In the genomic region with DNA sequence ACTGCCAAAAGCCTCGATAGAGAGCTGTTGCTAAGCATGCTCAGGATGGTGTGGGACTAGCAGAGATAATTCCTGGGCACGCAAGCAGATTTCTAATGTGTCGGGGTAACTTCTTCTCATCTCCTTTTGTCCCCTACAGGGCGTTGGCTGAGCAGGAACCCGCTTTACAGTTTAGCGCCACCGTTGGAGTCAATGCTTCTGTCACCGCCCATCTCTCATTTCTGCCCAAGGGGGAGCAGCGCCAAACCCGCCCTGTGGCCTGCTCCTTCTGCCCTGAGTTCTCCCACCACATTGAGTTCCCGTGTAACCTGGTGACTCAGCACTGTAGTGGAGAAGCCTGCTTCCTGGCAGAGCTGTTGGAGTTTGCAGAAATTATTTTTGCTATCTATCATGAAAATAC, we compare ENCODE assay signal across 16 mouse cellular contexts. TPM values are rescaled to one million over a fixed set of nuclear protein-coding genes. Genes with fewer than 3 reads are reported as not detected.
DNase-seq lines count a peak whose midpoint lies in the region; ATAC-seq and TF ChIP-seq lines count a peak whose summit lies in the region.
"Had no signal": no experiment of that assay in that cellular context is flagged by ENCODE, and none has a peak within 500 bp of the region (broad histone marks: within the 10 kb centered on the region; RNA-seq: fewer than 3 reads in every experiment).

No protein-coding gene starts in this region.

- no peak for ATAC-seq in hindbrain, embryonic 13.5 days (ENCODE audit: low FRiP score)
- ATAC-seq: hindbrain, embryonic 16.5 days had no signal

- peak; percentile 21 for DNase-seq in layer of hippocampus, adult 9-11 months
- no peak for DNase-seq in layer of hippocampus, adult 11-12 months (ENCODE audit: low spot score)
- peak; percentile 17 for DNase-seq in MEL (ENCODE audit: low read depth, low spot score)
- peak; percentile 28 for DNase-seq in brain, adult 2 months (ENCODE audit: low read depth, low spot score)
- peak; percentile 23 to 28 for DNase-seq in heart, postnatal 14 days
- DNase-seq in urinary bladder, postnatal 4 days (ENCODE audit: low spot score in 2 of 2) = no peak
- no peak for DNase-seq in right cerebral cortex, adult 18-20 months
- DNase-seq: cerebellum, postnatal 25 days; kidney, postnatal 25 days; left cerebral cortex, postnatal 4 days; lung, postnatal 4 days had no signal

- H3K4me3 ChIP-seq in MEL (ENCODE audit: control insufficient read depth in 1 of 2, insufficient read depth in 1 of 2, low read depth in 2 of 2, low read length in 2 of 2) = no peak overlapping the region
- H3K4me3 ChIP-seq in hindbrain, embryonic 13.5 days = no peak overlapping the region
- H3K4me3 ChIP-seq: embryonic facial prominence, embryonic 15.5 days; stomach, embryonic 15.5 days had no signal

- TF ChIP-seq EP300 in MEL (IDR thresholded peaks at IDR 0.05; ENCODE audit: low read depth in 1 of 2, low read length in 2 of 2) = no peak

- intact Hi-C loops in heart, postnatal 14 days (cut with DNase I) = loop anchor here (2.0 to 10.0 kb wide), 2 partner anchors 63 to 215 kb away; partner anchors contain the start of gene Ucp2

- no peaks in the 10 kb centered on the region for H3K79me2 ChIP-seq in MEL (ENCODE audit: control insufficient read depth, insufficient read depth, low read length, poor library complexity)

- no peak overlapping the region for H3K27ac ChIP-seq in MEL (ENCODE audit: control insufficient read depth, low read depth, low read length)
- H3K27ac ChIP-seq in hindbrain, embryonic 13.5 days = no peak overlapping the region
- H3K27ac ChIP-seq: embryonic facial prominence, embryonic 15.5 days had no signal

- no peak for TF ChIP-seq RAD21 in MEL (IDR thresholded peaks at IDR 0.05; ENCODE audit: low read depth, low read length)

- 94% methylated on average over 11 of the region's 11 CpGs for WGBS in hindbrain, embryonic 13.5 days

- no peaks in the 10 kb centered on the region for H3K4me1 ChIP-seq in MEL (ENCODE audit: control insufficient read depth in 1 of 2, insufficient read depth in 2 of 2, low read length in 2 of 2)
- H3K4me1 ChIP-seq in hindbrain, embryonic 13.5 days (replicated peaks) = no peaks in the 10 kb centered on the region
- H3K4me1 ChIP-seq: embryonic facial prominence, embryonic 15.5 days; stomach, embryonic 15.5 days had no signal

- no peak for TF ChIP-seq CTCF in MEL (IDR thresholded peaks at IDR 0.05 in 2 of 3, conservative IDR thresholded peaks at IDR 0.05 in 1 of 3; ENCODE audit: control insufficient read depth in 1 of 3, insufficient read depth in 1 of 3, low read depth in 2 of 3, low read length in 3 of 3, poor library complexity in 1 of 3, severe bottlenecking in 1 of 3)

- H3K4me2 ChIP-seq in hindbrain, embryonic 13.5 days = no peak overlapping the region
- H3K4me2 ChIP-seq: embryonic facial prominence, embryonic 15.5 days; stomach, embryonic 15.5 days had no signal

- no peaks in the 10 kb centered on the region for H3K27me3 ChIP-seq in MEL (ENCODE audit: control insufficient read depth in 1 of 2, insufficient read depth in 2 of 2, low read length in 2 of 2)
- H3K27me3 ChIP-seq in hindbrain, embryonic 13.5 days = no peaks in the 10 kb centered on the region
- H3K27me3 ChIP-seq: embryonic facial prominence, embryonic 15.5 days; stomach, embryonic 15.5 days had no signal

- H3K9ac ChIP-seq in MEL (ENCODE audit: control insufficient read depth, low read depth, low read length, poor library complexity, severe bottlenecking) = no peak overlapping the region
- H3K9ac ChIP-seq in hindbrain, embryonic 13.5 days = no peak overlapping the region
- H3K9ac ChIP-seq: embryonic facial prominence, embryonic 15.5 days; stomach, embryonic 15.5 days had no signal

- no peak for TF ChIP-seq POLR2A in MEL (IDR thresholded peaks at IDR 0.05; ENCODE audit: control insufficient read depth in 1 of 2, insufficient read depth in 1 of 2, low read depth in 1 of 2, low read length in 2 of 2, poor library complexity in 1 of 2)

- H3K36me3 ChIP-seq in MEL (ENCODE audit: control insufficient read depth in 1 of 2, insufficient read depth in 2 of 2, low read length in 2 of 2) = peaks cover 0 to 2% of the 10 kb centered on the region in 2 experiments; a peak in 2 of 4 replicates
- H3K36me3 ChIP-seq in hindbrain, embryonic 13.5 days = peaks cover 80% of the 10 kb centered on the region

- H3K9me3 ChIP-seq in MEL (replicated peaks; ENCODE audit: insufficient read depth, low read length) = no peaks in the 10 kb centered on the region
- H3K9me3 ChIP-seq in hindbrain, embryonic 13.5 days = no peaks in the 10 kb centered on the region
- H3K9me3 ChIP-seq: embryonic facial prominence, embryonic 15.5 days; stomach, embryonic 15.5 days had no signal

TF ChIP-seq in MEL, 35 proteins besides CTCF, POLR2A, EP300 and RAD21:
- no peak for TF ChIP-seq HCFC1 (IDR thresholded peaks at IDR 0.05; ENCODE audit: low read depth, low read length)
- TF ChIP-seq SIN3A (IDR thresholded peaks at IDR 0.05; ENCODE audit: low read length) = no peak
- TF ChIP-seq ZKSCAN1 (IDR thresholded peaks at IDR 0.05; ENCODE audit: low read depth, low read length) = no peak
- TF ChIP-seq MAX (IDR thresholded peaks at IDR 0.05; ENCODE audit: low read length) = no peak
- TF ChIP-seq SMC3 (IDR thresholded peaks at IDR 0.05; ENCODE audit: low read depth, low read length) = no peak
- no peak for TF ChIP-seq GATA1 (IDR thresholded peaks at IDR 0.05; ENCODE audit: low read depth, low read length)
- no peak for TF ChIP-seq USF1 (IDR thresholded peaks at IDR 0.05; ENCODE audit: low read depth, low read length)
- TF ChIP-seq ETS1 (IDR thresholded peaks at IDR 0.05; ENCODE audit: low read depth, low read length) = no peak
- TF ChIP-seq POLR2AphosphoS2 (IDR thresholded peaks at IDR 0.05; ENCODE audit: low read length) = no peak
- TF ChIP-seq CHD1 (IDR thresholded peaks at IDR 0.05; ENCODE audit: low read depth, low read length) = no peak

RNA-seq across cellular contexts. Expression of gene Ucp3, which starts 42.9 kb away (rescaled TPM):
- total RNA-seq in MEL (2012; rRNA removed) = 0.10 TPM in 1 of 2 replicates, not detected in the other
- polyA plus RNA-seq in MEL (2012; ENCODE audit: insufficient read depth in 1 of 2, insufficient read length in 2 of 2, low read depth in 1 of 2, low replicate concordance in 2 of 2, missing spikeins in 1 of 2) = not detected
- total RNA-seq in heart, postnatal 14 days (2021) = 10 to 100 TPM; 50.0 to 74.5 TPM
- not detected in 2 replicates for polyA plus RNA-seq in hindbrain, embryonic 13.5 days (2015; fragmentation: Nextera tagmentation; extraction: Ambion mirVana)
- total RNA-seq: monocyte, adult 5-6 weeks had no signal

RNA-seq across cellular contexts. Expression of gene Ppme1, which starts 57.8 kb away (rescaled TPM):
- total RNA-seq in MEL (2012; rRNA removed) = 28.0 and 29.5 TPM in 2 replicates
- polyA plus RNA-seq in MEL (2012; ENCODE audit: insufficient read depth in 1 of 2, insufficient read length in 2 of 2, low read depth in 1 of 2, low replicate concordance in 2 of 2, missing spikeins in 1 of 2) = 10 to 100 TPM in 1 of 2 experiments, not detected in 1; 74.0 TPM
- 10 to 100 TPM; 37.8 to 44.0 TPM for total RNA-seq in heart, postnatal 14 days (2021)
- 139 and 141 TPM in 2 replicates for polyA plus RNA-seq in hindbrain, embryonic 13.5 days (2015; fragmentation: Nextera tagmentation; extraction: Ambion mirVana)

RNA-seq across cellular contexts. Expression of gene C2cd3, which starts 57.9 kb away (rescaled TPM):
- total RNA-seq in MEL (2012; rRNA removed) = 8.5 and 9.2 TPM in 2 replicates
- 10 to 100 TPM in 1 of 2 experiments, not detected in 1; 23.5 TPM for polyA plus RNA-seq in MEL (2012; ENCODE audit: insufficient read depth in 1 of 2, insufficient read length in 2 of 2, low read depth in 1 of 2, low replicate concordance in 2 of 2, missing spikeins in 1 of 2)
- total RNA-seq in heart, postnatal 14 days (2021) = 10 to 100 TPM; 10.2 to 12.9 TPM
- polyA plus RNA-seq in hindbrain, embryonic 13.5 days (2015; fragmentation: Nextera tagmentation; extraction: Ambion mirVana) = 19.6 and 22.4 TPM in 2 replicates

Comparison
In these comparisons a context has a peak if more than half of its experiments do, and no peak if none do; other contexts are left out.
1. DNase-seq: peak in layer of hippocampus, adult 9-11 months (single experiment), MEL (single experiment), brain, adult 2 months (single experiment) and heart, postnatal 14 days (2 of 2); none in layer of hippocampus, adult 11-12 months (single experiment), urinary bladder, postnatal 4 days (0 of 2) and right cerebral cortex, adult 18-20 months (single experiment).
2. RNA of gene Ucp3, which starts 42.9 kb away (total RNA-seq): 50.0 to 74.5 TPM in heart, postnatal 14 days; 0.10 TPM in MEL; every median in the first group is over 10 times any median in the second.